Mouse (Mus musculus): ENCODE data around the gene Lysmd1. TPM values are rescaled to one million over a fixed set of nuclear protein-coding genes. Genes with fewer than 3 reads are reported as not detected.
A peak's percentile ranks its signal among the peaks of the same experiment; 100 is the strongest.

Lysmd1 gene
- polyA plus RNA-seq, 1 experiment = 7.0 TPM

DNA sequence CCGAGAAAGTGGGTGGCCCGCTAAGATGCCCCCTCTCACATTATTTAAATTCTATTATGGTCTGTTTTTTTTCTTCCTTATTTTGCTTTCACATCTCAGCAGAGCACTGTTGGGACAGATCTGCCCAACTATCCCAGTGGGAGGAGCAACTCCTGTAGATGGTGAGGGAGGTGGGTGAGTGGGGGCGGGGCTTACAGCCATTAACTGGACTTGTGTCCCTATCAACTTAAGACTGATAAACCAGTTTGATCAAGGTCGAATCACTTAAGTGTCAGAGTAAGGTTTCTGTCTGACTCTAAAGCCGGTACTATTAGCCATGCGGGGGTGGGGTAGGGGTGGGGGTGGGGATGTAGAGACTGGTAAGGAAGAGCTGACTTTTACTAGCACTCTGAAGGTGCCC, 1.1 kb downstream of the Lysmd1 start:
- H3ac ChIP-seq (ENCODE audit: control insufficient read depth, insufficient read length) = no peak overlapping the region
- peak overlapping the region; percentile 70 for H3K4me2 ChIP-seq (ENCODE audit: low read depth)
- peaks cover 8% of the 10 kb centered on the region for H3K79me2 ChIP-seq (ENCODE audit: control insufficient read depth, insufficient read depth)
- H3K4me3 ChIP-seq = peak overlapping the region; percentile 42
- no peaks in the 10 kb centered on the region for H3K36me3 ChIP-seq (ENCODE audit: control insufficient read depth, insufficient read depth)
- TF ChIP-seq POLR2A (IDR thresholded peaks at IDR 0.05; ENCODE audit: insufficient read length, low read depth) (peak; percentile 24), USF1 (IDR thresholded peaks at IDR 0.05; ENCODE audit: low read depth) (no peak), MAX (IDR thresholded peaks at IDR 0.05; ENCODE audit: low read depth) (no peak)
- no peaks in the 10 kb centered on the region for H3K27me3 ChIP-seq (ENCODE audit: control insufficient read depth, insufficient read depth, insufficient read length)

DNA sequence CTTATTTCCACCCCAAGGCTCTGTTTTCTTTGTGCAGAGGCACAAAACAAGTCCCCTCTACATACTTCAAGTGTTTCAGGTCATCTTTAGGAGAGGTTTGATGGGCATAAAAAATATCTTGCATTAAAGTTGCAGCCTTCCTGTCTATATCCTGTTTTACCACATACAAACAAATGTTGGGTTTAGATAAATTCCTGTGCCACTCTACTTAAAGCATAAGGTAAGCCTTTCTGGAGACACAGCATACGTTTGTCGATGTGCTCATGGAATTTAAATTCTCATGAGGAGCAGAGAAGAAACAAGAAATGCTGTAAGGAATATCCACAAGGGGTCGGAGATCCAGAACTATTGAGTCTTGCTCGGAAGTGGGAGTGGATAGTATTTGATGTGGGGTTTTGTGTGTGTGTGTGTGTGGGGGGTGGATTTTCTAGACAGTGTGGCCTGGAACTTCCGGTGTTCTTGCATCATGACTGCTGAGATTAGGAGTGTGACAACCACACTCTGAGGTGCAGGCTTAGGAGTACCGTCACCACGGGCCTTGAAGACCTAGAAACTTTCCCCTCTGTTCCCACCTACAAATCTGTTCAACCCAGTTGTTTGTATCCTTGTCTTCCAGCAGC, 1.7 kb downstream of the Lysmd1 start:
- H3K4me2 ChIP-seq (ENCODE audit: low read depth) = peak overlapping the region; percentile 70
- peaks cover 8% of the 10 kb centered on the region for H3K79me2 ChIP-seq (ENCODE audit: control insufficient read depth, insufficient read depth)
- H3K27me3 ChIP-seq (ENCODE audit: control insufficient read depth, insufficient read depth, insufficient read length) = no peaks in the 10 kb centered on the region
- H3K36me3 ChIP-seq (ENCODE audit: control insufficient read depth, insufficient read depth) = no peaks in the 10 kb centered on the region
- TF ChIP-seq MYOG (IDR thresholded peaks at IDR 0.05; ENCODE audit: control insufficient read depth in 1 of 3, insufficient read depth in 1 of 3, insufficient read length in 2 of 3, low read depth in 2 of 3) (no peak), POLR2AphosphoS2 (IDR thresholded peaks at IDR 0.05; ENCODE audit: insufficient read length, low read depth) (no peak), E2F4 (IDR thresholded peaks at IDR 0.05; ENCODE audit: insufficient read depth) (no peak), CEBPB (IDR thresholded peaks at IDR 0.05; ENCODE audit: insufficient read depth, poor library complexity, severe bottlenecking) (no peak), SRF (IDR thresholded peaks at IDR 0.05; ENCODE audit: control insufficient read depth, insufficient read length, low read depth) (no peak), POLR2A (IDR thresholded peaks at IDR 0.05; ENCODE audit: insufficient read length, low read depth) (no peak), TCF3 (IDR thresholded peaks at IDR 0.05; ENCODE audit: insufficient read length, low read depth) (no peak), REST (IDR thresholded peaks at IDR 0.05; ENCODE audit: insufficient read depth, insufficient read length) (no peak), TCF12 (IDR thresholded peaks at IDR 0.05; ENCODE audit: insufficient read depth, poor library complexity, severe bottlenecking) (no peak), MAX (IDR thresholded peaks at IDR 0.05; ENCODE audit: low read depth) (no peak), USF1 (IDR thresholded peaks at IDR 0.05; ENCODE audit: low read depth) (no peak), MYOD1 (IDR thresholded peaks at IDR 0.05; ENCODE audit: control insufficient read depth in 1 of 3, insufficient read length in 2 of 3, low read depth in 2 of 3) (no peak)
- H3K4me3 ChIP-seq = peak overlapping the region; percentile 42
- H3ac ChIP-seq (ENCODE audit: control insufficient read depth, insufficient read length) = no peak overlapping the region

DNA sequence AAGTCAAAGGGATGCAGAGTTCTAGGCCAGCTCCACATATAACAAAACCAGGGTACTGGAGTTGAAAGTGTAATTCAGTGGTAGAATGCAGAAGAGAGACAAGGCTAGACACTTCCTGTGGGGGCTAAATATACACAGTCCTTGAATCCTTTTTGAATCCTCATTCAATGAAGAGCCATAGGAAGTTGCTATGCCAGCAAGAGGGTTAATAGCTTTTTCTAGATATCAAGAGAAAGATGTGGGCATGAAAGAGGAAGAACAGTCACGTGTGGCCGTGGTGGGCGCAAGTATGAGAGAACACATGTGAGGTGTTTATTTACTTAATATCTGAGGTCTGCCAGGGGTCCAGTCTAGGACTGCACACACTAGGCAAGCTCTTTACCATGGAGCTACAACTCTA, 2.4 kb downstream of the Lysmd1 start:
- no peak overlapping the region for H3K4me2 ChIP-seq (ENCODE audit: low read depth)
- no peak for TF ChIP-seq SRF (IDR thresholded peaks at IDR 0.05; ENCODE audit: control insufficient read depth, insufficient read length, low read depth)
- no peak for TF ChIP-seq MYOD1 (IDR thresholded peaks at IDR 0.05; ENCODE audit: control insufficient read depth in 1 of 3, insufficient read length in 2 of 3, low read depth in 2 of 3)
- no peak for TF ChIP-seq MAX (IDR thresholded peaks at IDR 0.05; ENCODE audit: low read depth)
- no peak for TF ChIP-seq CEBPB (IDR thresholded peaks at IDR 0.05; ENCODE audit: insufficient read depth, poor library complexity, severe bottlenecking)
- no peak for TF ChIP-seq USF1 (IDR thresholded peaks at IDR 0.05; ENCODE audit: low read depth)
- no peak for TF ChIP-seq POLR2AphosphoS2 (IDR thresholded peaks at IDR 0.05; ENCODE audit: insufficient read length, low read depth)
- no peak for TF ChIP-seq TCF12 (IDR thresholded peaks at IDR 0.05; ENCODE audit: insufficient read depth, poor library complexity, severe bottlenecking)
- TF ChIP-seq E2F4 (IDR thresholded peaks at IDR 0.05; ENCODE audit: insufficient read depth) = no peak
- no peak for TF ChIP-seq REST (IDR thresholded peaks at IDR 0.05; ENCODE audit: insufficient read depth, insufficient read length)
- TF ChIP-seq TCF3 (IDR thresholded peaks at IDR 0.05; ENCODE audit: insufficient read length, low read depth) = no peak
- no peak for TF ChIP-seq MYOG (IDR thresholded peaks at IDR 0.05; ENCODE audit: control insufficient read depth in 1 of 3, insufficient read depth in 1 of 3, insufficient read length in 2 of 3, low read depth in 2 of 3)
- TF ChIP-seq POLR2A (IDR thresholded peaks at IDR 0.05; ENCODE audit: insufficient read length, low read depth) = no peak

DNA sequence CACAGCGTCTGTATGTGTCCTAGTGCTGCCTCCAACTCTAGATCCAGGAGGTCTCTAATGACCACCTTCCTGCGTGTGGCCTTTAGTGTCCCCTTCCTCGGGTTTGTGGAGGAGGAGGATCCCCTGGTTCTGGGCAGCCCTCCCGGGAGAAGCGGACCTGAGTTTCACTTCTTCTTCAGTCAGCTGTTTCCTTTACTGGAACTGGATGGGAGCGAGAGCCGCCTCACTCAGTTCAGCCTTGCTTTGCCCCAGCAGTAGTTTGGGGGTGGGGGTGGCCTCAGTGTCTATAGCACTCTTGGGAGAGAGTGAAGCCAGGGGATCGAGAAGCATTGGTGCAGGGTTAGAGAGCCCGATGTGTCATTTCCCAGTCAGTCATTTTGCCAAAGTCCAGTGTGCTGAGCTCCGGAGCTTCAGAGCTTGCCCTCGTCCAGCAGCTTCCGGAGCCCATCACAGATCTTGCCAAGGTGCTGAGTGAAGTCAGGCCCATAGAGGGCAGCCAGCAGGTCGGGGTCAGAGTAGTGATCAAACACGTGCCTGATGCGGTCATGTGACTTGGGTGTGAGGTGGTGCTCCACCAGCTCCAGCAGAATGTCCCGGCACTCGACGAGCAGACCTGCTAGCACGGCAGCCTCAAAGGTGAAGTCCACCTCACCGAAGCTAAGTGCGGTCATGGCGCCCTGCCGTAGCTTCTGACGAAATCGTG, 5.8 kb downstream of the Lysmd1 start:
- peaks cover 8% of the 10 kb centered on the region for H3K79me2 ChIP-seq (ENCODE audit: control insufficient read depth, insufficient read depth)
- no peak for TF ChIP-seq SRF (IDR thresholded peaks at IDR 0.05; ENCODE audit: control insufficient read depth, insufficient read length, low read depth)
- TF ChIP-seq TCF3 (IDR thresholded peaks at IDR 0.05; ENCODE audit: insufficient read length, low read depth) = no peak
- TF ChIP-seq MAX (IDR thresholded peaks at IDR 0.05; ENCODE audit: low read depth) = no peak
- no peak for TF ChIP-seq CEBPB (IDR thresholded peaks at IDR 0.05; ENCODE audit: insufficient read depth, poor library complexity, severe bottlenecking)
- no peak for TF ChIP-seq POLR2AphosphoS2 (IDR thresholded peaks at IDR 0.05; ENCODE audit: insufficient read length, low read depth)
- no peak for TF ChIP-seq USF1 (IDR thresholded peaks at IDR 0.05; ENCODE audit: low read depth)
- no peak for TF ChIP-seq MYOD1 (IDR thresholded peaks at IDR 0.05; ENCODE audit: control insufficient read depth in 1 of 3, insufficient read length in 2 of 3, low read depth in 2 of 3)
- TF ChIP-seq POLR2A (IDR thresholded peaks at IDR 0.05; ENCODE audit: insufficient read length, low read depth) = no peak
- no peak for TF ChIP-seq TCF12 (IDR thresholded peaks at IDR 0.05; ENCODE audit: insufficient read depth, poor library complexity, severe bottlenecking)
- TF ChIP-seq REST (IDR thresholded peaks at IDR 0.05; ENCODE audit: insufficient read depth, insufficient read length) = no peak
- TF ChIP-seq MYOG (IDR thresholded peaks at IDR 0.05; ENCODE audit: control insufficient read depth in 1 of 3, insufficient read depth in 1 of 3, insufficient read length in 2 of 3, low read depth in 2 of 3) = no peak
- no peak for TF ChIP-seq E2F4 (IDR thresholded peaks at IDR 0.05; ENCODE audit: insufficient read depth)
- no peak overlapping the region for H3K4me3 ChIP-seq
- H3K36me3 ChIP-seq (ENCODE audit: control insufficient read depth, insufficient read depth) = no peaks in the 10 kb centered on the region
- H3K4me2 ChIP-seq (ENCODE audit: low read depth) = no peak overlapping the region
- H3K27me3 ChIP-seq (ENCODE audit: control insufficient read depth, insufficient read depth, insufficient read length) = no peaks in the 10 kb centered on the region
- H3ac ChIP-seq (ENCODE audit: control insufficient read depth, insufficient read length) = no peak overlapping the region

More for the DNA sequence above, 2.4 kb downstream of the Lysmd1 start:
- H3K36me3 ChIP-seq (ENCODE audit: control insufficient read depth, insufficient read depth) = no peaks in the 10 kb centered on the region
- peak overlapping the region; percentile 42 for H3K4me3 ChIP-seq
- peaks cover 8% of the 10 kb centered on the region for H3K79me2 ChIP-seq (ENCODE audit: control insufficient read depth, insufficient read depth)
- no peaks in the 10 kb centered on the region for H3K27me3 ChIP-seq (ENCODE audit: control insufficient read depth, insufficient read depth, insufficient read length)
- no peak overlapping the region for H3ac ChIP-seq (ENCODE audit: control insufficient read depth, insufficient read length)
